Mouse (Mus musculus): ENCODE results near the gene Pmpcb.
A peak's percentile ranks its signal among the peaks of the same experiment; 100 is the strongest.

DNA sequence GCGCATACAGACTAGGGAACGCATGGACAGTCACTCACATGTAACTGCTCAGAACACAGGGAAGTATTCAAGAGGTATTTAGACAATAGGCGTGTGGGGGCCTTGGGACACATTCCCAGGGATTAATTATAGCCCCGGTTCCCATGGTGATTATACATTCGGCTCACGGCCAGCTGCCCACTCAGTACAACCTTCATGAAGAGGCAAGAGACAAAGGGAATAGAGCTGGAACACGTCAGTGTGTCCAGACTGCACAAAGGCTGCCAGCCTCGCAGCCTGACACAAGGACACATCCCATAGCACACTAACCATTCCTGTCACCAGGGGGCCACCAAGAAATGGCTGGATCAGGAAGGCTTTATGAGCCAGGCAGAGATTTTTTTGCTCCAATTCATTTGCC is 4.0 kb upstream of the Pmpcb start:
- TF ChIP-seq CTCF (IDR thresholded peaks at IDR 0.05; ENCODE audit: low read depth) (peak; percentile 45; the same call in 1 of the 2 replicates), EP300 (IDR thresholded peaks at IDR 0.05; ENCODE audit: low read depth) (no peak)
